Mouse (Mus musculus): ENCODE results near the gene Zfp326.

DNA sequence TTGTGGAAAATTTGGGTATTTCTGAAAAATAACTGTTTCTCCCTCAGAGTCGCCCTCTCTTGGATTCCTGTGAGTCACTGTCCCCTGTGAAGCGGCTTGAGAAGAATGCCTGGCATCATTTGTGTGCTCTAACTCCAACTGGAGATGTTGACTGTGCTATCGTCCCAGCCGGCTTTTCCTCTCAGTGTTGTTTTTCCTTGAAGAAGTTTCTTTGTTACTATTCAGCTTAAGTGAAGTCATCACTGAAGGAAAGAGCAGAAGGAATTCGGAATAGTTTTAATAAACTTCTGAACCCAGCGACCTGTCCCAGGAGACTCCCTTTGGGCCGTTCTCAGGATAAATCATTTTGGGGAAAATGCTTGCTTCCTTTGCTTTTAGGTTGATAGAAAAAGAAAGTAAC lies 44.2 kb upstream of the Zfp326 start:
- no peak for TF ChIP-seq POLR2AphosphoS5 (IDR thresholded peaks at IDR 0.05; ENCODE audit: insufficient replicate concordance, low read depth, low read length)
- TF ChIP-seq CTCF (IDR thresholded peaks at IDR 0.05; ENCODE audit: low read depth, low read length): no peak
- TF ChIP-seq GATA1 (IDR thresholded peaks at IDR 0.05; ENCODE audit: borderline replicate concordance, low read length): no peak

All from G1E (cell line).